Mouse (Mus musculus) liver, embryonic 16.5 days (tissue): ENCODE results near the gene Plxnc1. TPM values are rescaled to one million over a fixed set of nuclear protein-coding genes. Genes with fewer than 3 reads are reported as not detected.

Experiments used
- ATAC-seq: fragments of 200-750 bp; cut with Nextera tagmentation; 2 replicates; pipeline ENCODE4 v1.8.0; 2017; ENCODE audit warnings: low read depth, mild to moderate bottlenecking, moderate number of reproducible peaks, moderate library complexity
- H3K27ac ChIP-seq: fragments of 300-500 bp; sonication (generic); 2 replicates; pipeline ENCODE4 v1.5.1; 2014; ENCODE audit warnings: mild to moderate bottlenecking, low read length
- H3K27me3 ChIP-seq: fragments of 300-500 bp; sonication (generic); 2 replicates; pipeline ENCODE4 v1.6.1; 2014; ENCODE audit warnings: low read depth, low read length, mixed read lengths; ENCODE audit not compliant: control insufficient read depth, insufficient read depth
- H3K36me3 ChIP-seq: fragments of 300-500 bp; sonication (generic); 2 replicates; pipeline ENCODE4 v1.6.1; 2014; ENCODE audit warnings: mild to moderate bottlenecking; ENCODE audit not compliant: control insufficient read depth, insufficient read depth
- H3K4me1 ChIP-seq: fragments of 300-500 bp; sonication (generic); 2 replicates; pipeline ENCODE4 v1.6.1; 2014; ENCODE audit warnings: low read depth, low read length, mixed read lengths; ENCODE audit not compliant: control insufficient read depth
- H3K4me2 ChIP-seq: fragments of 300-500 bp; sonication (generic); 2 replicates; pipeline ENCODE4 v1.6.1; 2014; ENCODE audit warnings: low read depth, low read length, mixed read lengths
- H3K4me3 ChIP-seq: fragments of 300-500 bp; sonication (generic); 2 replicates; pipeline ENCODE4 v1.5.1; 2014; ENCODE audit warnings: low read depth, mild to moderate bottlenecking, low read length
- H3K9ac ChIP-seq: fragments of 300-500 bp; sonication (generic); 2 replicates; pipeline ENCODE4 v1.6.1; 2014; ENCODE audit warnings: low read depth, low read length
- H3K9me3 ChIP-seq: fragments of 300-500 bp; sonication (generic); replicated peaks from 2 replicates; pipeline ENCODE4 v1.6.1; 2016; ENCODE audit warnings: low read length; ENCODE audit not compliant: control insufficient read depth
- WGBS: fragments of 180-500 bp; shearing (Covaris S2); extraction: QIAGEN DNeasy Blood & Tissue Kit; methylation state at CpG from one replicate; pipeline ENCODE4 v1.1.7; 2014; ENCODE audit not compliant: insufficient replicate concordance; 5-methylcytosine and 5-hydroxymethylcytosine counted together
- polyA plus RNA-seq: library from polyadenylated mRNA; unstranded; fragments of >200 nt; fragmentation: Nextera tagmentation; extraction: Ambion mirVana; gene quantifications from 2 replicates; pipeline ENCODE4 v1.2.1, GENCODE M21; 2015

Gene Plxnc1
- polyA plus RNA-seq, 1 experiment from 2014 or later: 1.5 TPM

- no peaks in the 10 kb centered on the region for H3K4me1 ChIP-seq
- no peak overlapping the region for H3K4me2 ChIP-seq
- ATAC-seq: no peak
- no peaks in the 10 kb centered on the region for H3K36me3 ChIP-seq
- H3K9me3 ChIP-seq: no peaks in the 10 kb centered on the region
- H3K27me3 ChIP-seq: no peaks in the 10 kb centered on the region
- WGBS: 71% methylated on average over 2 of the region's 2 CpGs
- H3K4me3 ChIP-seq: no peak overlapping the region
- H3K27ac ChIP-seq: no peak overlapping the region
- no peak overlapping the region for H3K9ac ChIP-seq
These were observed 145.0 kb downstream of the Plxnc1 start for GRCm38 (mm10) chr10:94799485-94800239.

DNA sequence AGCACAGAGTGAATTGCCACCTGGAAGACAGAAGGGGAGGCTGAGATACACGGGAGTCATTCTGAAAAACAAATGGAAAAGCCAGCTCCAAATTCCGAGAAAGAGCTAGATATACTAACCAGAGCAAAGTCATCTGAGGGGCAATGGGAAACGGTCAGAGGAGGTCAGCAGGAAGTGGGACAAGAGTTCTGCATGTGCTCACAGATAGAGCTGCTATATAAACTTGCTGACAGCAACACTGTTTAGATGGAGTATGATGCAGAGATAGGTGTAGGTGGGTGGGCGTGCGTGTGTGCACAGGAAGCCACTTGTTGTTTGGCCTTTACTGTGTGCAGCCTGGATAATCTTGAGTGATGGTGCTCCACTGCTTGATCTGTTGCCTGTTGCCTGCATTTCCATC, 146.5 kb downstream of the Plxnc1 start:
- Histone ChIP-seq H3K4me2 (no peak overlapping the region), H3K36me3 (no peaks in the 10 kb centered on the region), H3K9ac (no peak overlapping the region), H3K27ac (no peak overlapping the region), H3K4me3 (no peak overlapping the region), H3K27me3 (no peaks in the 10 kb centered on the region), H3K9me3 (no peaks in the 10 kb centered on the region), H3K4me1 (no peaks in the 10 kb centered on the region)
- WGBS: 64% methylated on average over 5 of the region's 5 CpGs
- no peak for ATAC-seq

DNA sequence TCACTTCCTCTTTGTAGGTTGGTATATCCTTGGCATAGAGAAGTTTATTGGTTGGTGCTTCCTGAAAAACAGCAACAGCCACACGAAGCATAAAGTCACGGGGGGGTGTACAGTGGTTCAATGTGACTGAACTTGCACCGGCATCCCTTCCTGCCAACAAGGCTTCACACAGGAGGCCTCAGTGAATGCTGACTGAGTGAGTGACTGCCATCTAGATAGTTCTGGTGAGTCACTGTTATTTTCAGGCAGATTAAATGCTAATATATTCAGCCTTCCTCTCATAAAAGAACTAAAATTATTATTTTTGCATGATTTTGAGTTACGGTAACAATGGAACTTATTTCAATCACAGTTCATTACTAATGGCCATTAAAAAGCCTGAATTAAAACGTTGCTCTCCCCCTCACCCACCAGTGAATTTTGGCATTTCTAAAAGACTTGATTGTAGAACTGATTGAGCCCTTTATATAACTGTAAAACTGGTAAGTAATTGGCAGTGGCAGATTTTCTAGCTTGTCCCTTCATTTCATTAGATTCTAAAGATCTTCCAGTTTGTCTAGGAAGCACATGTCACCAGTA, 149.9 kb downstream of the Plxnc1 start:
- H3K27me3 ChIP-seq: no peaks in the 10 kb centered on the region
- H3K4me2 ChIP-seq: no peak overlapping the region
- no peak overlapping the region for H3K4me3 ChIP-seq
- H3K9ac ChIP-seq: no peak overlapping the region
- no peaks in the 10 kb centered on the region for H3K4me1 ChIP-seq
- no peak overlapping the region for H3K27ac ChIP-seq
- 72% methylated on average over 5 of the region's 5 CpGs for WGBS
- ATAC-seq: no peak
- no peaks in the 10 kb centered on the region for H3K9me3 ChIP-seq
- no peaks in the 10 kb centered on the region for H3K36me3 ChIP-seq

DNA sequence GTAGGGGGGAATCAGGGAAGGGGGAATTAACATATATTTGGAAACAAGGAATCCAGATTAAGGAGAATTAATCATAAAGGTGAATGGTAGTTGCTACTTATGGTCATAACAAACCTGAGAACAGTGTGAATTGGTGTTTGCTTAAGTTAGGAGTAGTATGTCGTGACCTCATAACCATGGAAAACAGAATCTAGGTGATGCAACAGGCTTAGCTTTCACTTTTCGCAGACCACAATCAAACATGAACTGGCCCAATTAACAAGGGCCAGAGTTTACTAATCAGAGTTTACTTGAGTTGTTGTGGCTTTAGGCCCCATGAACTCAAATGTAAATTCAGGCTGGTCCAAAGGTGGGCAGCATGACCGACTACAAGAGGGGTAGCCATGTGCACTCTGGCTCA, 150.7 kb downstream of the Plxnc1 start:
- WGBS: 66% methylated on average over 3 of the region's 3 CpGs
- no peak for ATAC-seq
- no peaks in the 10 kb centered on the region for H3K36me3 ChIP-seq
- no peak overlapping the region for H3K9ac ChIP-seq
- H3K27me3 ChIP-seq: no peaks in the 10 kb centered on the region
- no peak overlapping the region for H3K4me3 ChIP-seq
- H3K4me2 ChIP-seq: no peak overlapping the region
- no peaks in the 10 kb centered on the region for H3K9me3 ChIP-seq
- no peak overlapping the region for H3K27ac ChIP-seq
- H3K4me1 ChIP-seq: no peaks in the 10 kb centered on the region

DNA sequence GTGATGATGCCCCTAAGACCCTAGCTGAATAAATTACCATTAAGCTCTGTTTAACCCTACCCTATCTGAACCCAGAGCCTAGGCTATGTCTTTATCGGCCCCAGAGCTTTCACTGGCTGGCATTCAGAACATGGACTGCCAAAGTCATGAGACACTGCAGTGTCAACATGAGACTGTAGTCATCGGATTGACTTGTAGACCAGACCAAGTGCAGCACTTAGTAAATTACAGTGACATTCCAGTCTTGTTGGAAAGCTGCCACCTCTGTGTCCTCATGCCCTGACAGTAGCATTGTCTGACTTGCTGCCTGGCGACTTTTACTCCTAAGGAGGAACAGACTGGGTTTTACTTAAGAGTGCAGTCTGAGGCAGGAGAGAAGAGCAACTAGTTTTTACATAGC, 155.4 kb downstream of the Plxnc1 start:
- Histone ChIP-seq H3K36me3 (no peaks in the 10 kb centered on the region; the same call in 1 of the 2 replicates), H3K4me2 (no peak overlapping the region), H3K4me3 (no peak overlapping the region), H3K9me3 (no peaks in the 10 kb centered on the region), H3K27ac (no peak overlapping the region), H3K27me3 (no peaks in the 10 kb centered on the region), H3K9ac (no peak overlapping the region), H3K4me1 (no peaks in the 10 kb centered on the region)
- WGBS: 67% methylated on average over 3 of the region's 3 CpGs
- no peak for ATAC-seq

- Histone ChIP-seq H3K4me1 (no peaks in the 10 kb centered on the region), H3K36me3 (no peaks in the 10 kb centered on the region; the same call in 1 of the 2 replicates), H3K27me3 (no peaks in the 10 kb centered on the region), H3K9me3 (no peaks in the 10 kb centered on the region), H3K27ac (no peak overlapping the region), H3K4me2 (no peak overlapping the region), H3K9ac (no peak overlapping the region), H3K4me3 (no peak overlapping the region)
- 45% methylated on average over 3 of the region's 3 CpGs for WGBS
- no peak for ATAC-seq
These were observed 163.9 kb downstream of the Plxnc1 start for GRCm38 (mm10) chr10:94780618-94781262.

DNA sequence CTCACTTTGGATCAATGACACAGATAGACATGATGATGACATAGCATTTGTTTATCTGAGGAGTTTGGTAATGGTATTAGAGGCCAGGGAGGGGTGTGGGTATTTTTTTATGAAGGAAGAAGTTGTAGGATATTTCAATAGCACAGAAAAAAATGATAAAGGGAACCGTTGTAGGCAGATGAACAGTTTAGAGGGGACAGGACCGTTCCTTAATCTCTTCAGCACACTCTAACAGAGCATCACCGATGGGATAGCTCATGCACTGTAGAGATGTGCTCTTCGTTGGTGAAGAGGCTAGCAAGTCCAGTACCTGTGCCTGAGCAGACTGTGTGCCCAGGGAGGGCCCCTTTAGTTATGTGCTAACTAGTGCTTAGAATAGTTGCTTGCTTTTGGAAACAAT, 165.3 kb downstream of the Plxnc1 start:
- Histone ChIP-seq H3K36me3 (no peaks in the 10 kb centered on the region; the same call in 1 of the 2 replicates), H3K9me3 (no peaks in the 10 kb centered on the region), H3K27me3 (no peaks in the 10 kb centered on the region), H3K4me1 (no peaks in the 10 kb centered on the region), H3K27ac (no peak overlapping the region), H3K4me3 (no peak overlapping the region), H3K4me2 (no peak overlapping the region), H3K9ac (no peak overlapping the region)
- ATAC-seq: peak; percentile 43; the same call in 1 of the 2 replicates
- WGBS: 40% methylated on average over 4 of the region's 4 CpGs

DNA sequence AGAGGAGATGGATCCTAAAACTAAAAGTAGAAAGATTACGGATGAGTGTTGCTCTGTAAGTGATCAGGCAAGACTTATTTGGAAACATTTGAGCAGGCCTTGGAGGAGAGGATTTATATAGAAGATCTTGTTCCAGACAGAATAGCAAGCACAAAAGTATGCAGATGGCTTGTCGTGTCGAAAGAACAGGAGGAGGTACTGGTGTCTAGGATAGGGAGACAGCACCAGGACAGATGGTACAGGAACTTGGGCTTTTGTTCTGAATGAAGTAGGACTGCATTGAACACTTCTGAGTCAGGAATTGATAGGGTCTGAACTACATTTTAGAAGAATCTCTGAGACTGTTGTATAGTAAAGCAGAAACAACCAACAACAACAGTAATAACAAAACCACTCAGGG, 167.1 kb downstream of the Plxnc1 start:
- Histone ChIP-seq H3K9me3 (no peaks in the 10 kb centered on the region), H3K4me1 (no peaks in the 10 kb centered on the region), H3K27ac (no peak overlapping the region), H3K4me3 (no peak overlapping the region), H3K4me2 (no peak overlapping the region), H3K27me3 (no peaks in the 10 kb centered on the region), H3K9ac (no peak overlapping the region), H3K36me3 (no peaks in the 10 kb centered on the region; the same call in 1 of the 2 replicates)
- no peak for ATAC-seq
- 85% methylated on average over 3 of the region's 3 CpGs for WGBS

DNA sequence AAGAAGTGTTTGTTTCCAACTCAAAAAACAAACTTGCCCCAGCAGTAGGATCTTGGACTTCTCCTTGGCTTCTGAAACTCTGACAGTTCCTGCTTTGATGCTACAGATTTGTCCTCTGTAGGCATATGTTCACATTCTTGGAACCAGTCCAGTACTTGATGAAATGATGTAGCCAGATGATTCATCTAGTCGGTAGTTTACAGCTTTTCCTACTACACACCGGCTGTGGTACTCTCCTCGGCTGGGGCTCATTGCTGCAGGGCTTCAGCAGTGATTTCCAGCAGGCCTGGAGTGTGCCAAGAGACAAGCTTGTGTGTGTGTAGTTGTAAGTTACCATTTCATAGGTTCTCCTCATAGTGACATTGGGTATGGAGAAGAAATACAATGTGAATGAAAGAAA, 173.1 kb downstream of the Plxnc1 start:
- no peaks in the 10 kb centered on the region for H3K9me3 ChIP-seq
- ATAC-seq: no peak
- no peak overlapping the region for H3K27ac ChIP-seq
- no peak overlapping the region for H3K4me2 ChIP-seq
- H3K9ac ChIP-seq: no peak overlapping the region
- no peaks in the 10 kb centered on the region for H3K4me1 ChIP-seq
- WGBS: 73% methylated on average over 3 of the region's 3 CpGs
- no peak overlapping the region for H3K4me3 ChIP-seq
- no peaks in the 10 kb centered on the region for H3K36me3 ChIP-seq
- H3K27me3 ChIP-seq: no peaks in the 10 kb centered on the region
